Mouse (Mus musculus): ENCODE data around the gene Coq8a.

Coq8a gene

GRCm38 (mm10) chr1:180175167-180175566 lies 24.2 kb downstream of the Coq8a start:
- DNase-seq (ENCODE audit: low read depth, low spot score) = peak; percentile 35

- no peak for DNase-seq (ENCODE audit: low read depth, low spot score)
Measured at GRCm38 (mm10) chr1:180174718-180175117, 24.7 kb downstream of the Coq8a start.

GRCm38 (mm10) chr1:180173017-180173416 lies 26.4 kb downstream of the Coq8a start:
- no peak for DNase-seq (ENCODE audit: low read depth, low spot score)

- DNase-seq (ENCODE audit: low read depth, low spot score) = no peak
Measured at GRCm38 (mm10) chr1:180172600-180172999, 26.8 kb downstream of the Coq8a start.

GRCm38 (mm10) chr1:180171883-180172282 lies 27.5 kb downstream of the Coq8a start:
- DNase-seq (ENCODE audit: low read depth, low spot score) = no peak

GRCm38 (mm10) chr1:180170071-180170470 lies 29.3 kb downstream of the Coq8a start:
- no peak for DNase-seq (ENCODE audit: low read depth, low spot score)

GRCm38 (mm10) chr1:180169161-180169560 lies 30.2 kb downstream of the Coq8a start:
- no peak for DNase-seq (ENCODE audit: low read depth, low spot score)

GRCm38 (mm10) chr1:180168294-180168693 lies 31.1 kb downstream of the Coq8a start:
- no peak for DNase-seq (ENCODE audit: low read depth, low spot score)

GRCm38 (mm10) chr1:180166533-180166932 lies 32.9 kb downstream of the Coq8a start:
- DNase-seq (ENCODE audit: low read depth, low spot score) = no peak

- DNase-seq (ENCODE audit: low read depth, low spot score) = no peak
Measured at GRCm38 (mm10) chr1:180162986-180163385, 36.4 kb downstream of the Coq8a start.

GRCm38 (mm10) chr1:180161566-180162355 lies 37.6 kb downstream of the Coq8a start:
- no peak for DNase-seq (ENCODE audit: low read depth, low spot score)

GRCm38 (mm10) chr1:180161160-180161559 lies 38.2 kb downstream of the Coq8a start:
- DNase-seq (ENCODE audit: low read depth, low spot score) = no peak

- DNase-seq (ENCODE audit: low read depth, low spot score) = no peak
Measured at GRCm38 (mm10) chr1:180160545-180160944, 38.9 kb downstream of the Coq8a start.

- no peak for DNase-seq (ENCODE audit: low read depth, low spot score)
Measured at GRCm38 (mm10) chr1:180158648-180159047, 40.8 kb downstream of the Coq8a start.

GRCm38 (mm10) chr1:180151191-180151590 lies 48.2 kb downstream of the Coq8a start:
- DNase-seq (ENCODE audit: low read depth, low spot score) = no peak

GRCm38 (mm10) chr1:180148563-180148962 lies 50.8 kb downstream of the Coq8a start:
- DNase-seq (ENCODE audit: low read depth, low spot score) = no peak

- DNase-seq (ENCODE audit: low read depth, low spot score) = no peak
Measured at GRCm38 (mm10) chr1:180148036-180148435, 51.4 kb downstream of the Coq8a start.

GRCm38 (mm10) chr1:180140970-180141369 lies 58.4 kb downstream of the Coq8a start:
- DNase-seq (ENCODE audit: low read depth, low spot score) = no peak

- peak; percentile 56 for DNase-seq (ENCODE audit: low read depth, low spot score)
Measured at GRCm38 (mm10) chr1:180139158-180139557, 60.2 kb downstream of the Coq8a start.

- no peak for DNase-seq (ENCODE audit: low read depth, low spot score)
Measured at GRCm38 (mm10) chr1:180132187-180132586, 67.2 kb downstream of the Coq8a start.

GRCm38 (mm10) chr1:180131402-180131801 lies 68.0 kb downstream of the Coq8a start:
- no peak for DNase-seq (ENCODE audit: low read depth, low spot score)

GRCm38 (mm10) chr1:180128077-180128792 lies 71.2 kb downstream of the Coq8a start:
- no peak for DNase-seq (ENCODE audit: low read depth, low spot score)

- DNase-seq (ENCODE audit: low read depth, low spot score) = no peak
Measured at GRCm38 (mm10) chr1:180118233-180118632, 81.2 kb downstream of the Coq8a start.

All from forelimb bud, embryonic 11.5 days (tissue).